Mouse (Mus musculus) E14TG2a.4 (cell line): Measurements from ENCODE around the gene Inpp4b.

Source experiments
- CTCF ChIP-seq: conservative IDR thresholded peaks from 2 replicates; pipeline ENCODE4 v1.5.1; 2014; ENCODE audit warnings: low read length
- POU5F1 ChIP-seq: IDR thresholded peaks from 2 replicates; pipeline ENCODE4 v1.6.1; 2014; ENCODE audit warnings: low read length, borderline replicate concordance

DNA sequence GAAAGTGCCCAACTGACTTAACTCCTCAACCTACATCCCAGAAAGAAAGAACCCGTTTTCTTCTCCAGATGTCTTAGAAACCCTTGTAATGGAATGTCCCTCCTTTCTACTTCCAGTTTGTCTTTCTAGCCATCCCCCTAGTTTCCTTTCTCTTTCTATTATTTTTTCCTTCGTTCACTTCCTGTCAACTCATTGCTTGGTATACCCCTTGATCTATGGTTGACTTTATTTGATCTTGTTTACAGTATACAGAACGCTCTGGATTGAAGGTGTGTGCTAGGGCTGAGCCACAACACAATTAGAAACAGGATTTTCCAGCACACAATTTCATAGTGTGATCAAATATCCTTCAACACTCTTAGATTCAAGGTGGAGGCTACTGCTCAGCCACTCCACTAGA, 400.7 kb downstream of the Inpp4b start:
- TF ChIP-seq CTCF (no peak), POU5F1 (no peak)
